Mouse (Mus musculus) lung, adult 2 months (tissue): ENCODE measurements around the gene Snx9.

Source experiments
- CTCF ChIP-seq: fragments of 200-500 bp; IDR thresholded peaks from 2 replicates; pipeline ENCODE4 v1.5.1; 2011; ENCODE audit warnings: mild to moderate bottlenecking, low read length, control low read depth; ENCODE audit not compliant: insufficient read depth
- POLR2A ChIP-seq: fragments of 200-500 bp; IDR thresholded peaks from 2 replicates; pipeline ENCODE4 v1.6.1; 2011; ENCODE audit warnings: low read depth, mild to moderate bottlenecking, control low read depth, low read length, borderline replicate concordance; ENCODE audit errors: extremely low read depth

DNA sequence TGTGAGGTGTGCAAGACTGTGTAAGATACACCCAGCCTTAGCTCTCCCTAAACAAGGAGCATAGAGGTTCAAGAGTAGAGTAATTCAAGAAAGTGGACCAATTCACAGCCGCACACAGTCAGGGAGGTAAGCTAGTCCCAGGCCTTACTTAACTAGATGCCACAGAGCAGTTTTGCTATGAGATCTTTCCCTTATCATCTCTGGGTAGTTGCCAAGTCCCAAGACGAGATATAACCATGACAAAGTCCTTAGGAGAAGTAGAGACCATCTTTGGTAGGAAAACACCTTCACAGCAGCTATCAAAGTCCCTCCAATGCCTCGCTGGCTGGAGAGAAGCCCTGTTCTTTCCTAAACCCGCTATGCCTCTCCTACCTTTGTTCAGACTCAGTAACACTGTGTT lies 47.5 kb upstream of the Snx9 start:
- no peak for TF ChIP-seq POLR2A
- TF ChIP-seq CTCF: no peak
